Mouse (Mus musculus): Measurements from ENCODE around the gene Amacr.

GRCm38 (mm10) chr15:10990411-10990810 lies 8.9 kb downstream of the Amacr start:
- TF ChIP-seq CTCF (IDR thresholded peaks at IDR 0.05; ENCODE audit: extremely low read depth, insufficient read length, insufficient replicate concordance, low read depth, low read length) (no peak), POLR2A (IDR thresholded peaks at IDR 0.05; ENCODE audit: low read depth, low read length) (no peak)
